Mouse (Mus musculus) C2C12 (cell line): ENCODE results near the gene Sox5.

Experiments used
- CTCF ChIP-seq: IDR thresholded peaks from one replicate; pipeline ENCODE4 v1.5.1; 2011; ENCODE audit not compliant: control insufficient read depth, insufficient read depth, insufficient read length
- MAX ChIP-seq: IDR thresholded peaks from one replicate; pipeline ENCODE4 v1.6.1; 2011; ENCODE audit warnings: mild to moderate bottlenecking, control low read depth
- USF1 ChIP-seq: IDR thresholded peaks from one replicate; pipeline ENCODE4 v1.6.1; 2011; ENCODE audit warnings: low read depth, mild to moderate bottlenecking, control low read depth, moderate library complexity

DNA sequence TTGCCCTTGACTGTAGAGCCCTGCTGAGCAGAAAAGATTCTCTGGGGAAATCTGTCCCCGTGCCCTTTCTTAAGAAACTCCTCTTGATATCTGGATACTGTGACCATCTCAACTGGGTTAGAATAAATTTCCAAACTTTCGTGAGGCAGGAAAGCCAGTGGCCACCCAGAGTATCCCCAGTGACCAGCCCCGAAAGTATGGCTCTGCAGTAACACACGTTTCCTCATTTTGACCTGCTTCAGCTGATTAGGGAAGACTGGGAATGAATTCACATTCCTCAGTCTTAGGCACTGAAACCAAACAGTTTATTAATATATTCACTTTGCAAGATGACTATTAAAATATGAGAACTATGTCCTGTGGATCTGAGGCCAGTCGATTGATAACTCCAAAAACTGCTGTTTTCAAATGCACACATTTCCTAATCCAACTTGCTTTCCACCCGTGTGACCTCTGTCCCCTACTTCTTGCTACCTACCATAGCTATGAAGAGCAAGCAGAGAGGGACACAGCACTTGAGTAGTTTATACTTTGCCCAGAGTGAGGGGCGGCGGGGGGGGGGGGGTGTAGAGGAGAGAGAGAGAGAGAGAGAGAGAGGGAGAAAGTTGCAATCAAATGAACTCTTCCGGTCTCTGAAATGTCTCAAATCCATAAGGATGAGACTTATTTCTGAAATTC lies 1.0 kb downstream of the Sox5 start:
- TF ChIP-seq CTCF (no peak), MAX (no peak), USF1 (no peak)
